Mouse (Mus musculus) intestine, postnatal 0 days (tissue): ENCODE measurements around the gene Ak8. TPM values are rescaled to one million over a fixed set of nuclear protein-coding genes. Genes with fewer than 3 reads are reported as not detected.
A peak's percentile ranks its signal among the peaks of the same experiment; 100 is the strongest.

ENCODE experiments used
- ATAC-seq: fragments of 200-750 bp; cut with Nextera tagmentation; 2 replicates; pipeline ENCODE4 v1.8.0; 2017; ENCODE audit warnings: mild to moderate bottlenecking, moderate TSS enrichment, moderate library complexity
- H3K27ac ChIP-seq: fragments of 300-500 bp; sonication (generic); 2 replicates; pipeline ENCODE4 v1.5.1; 2014; ENCODE audit warnings: mild to moderate bottlenecking, low read depth, low read length, moderate library complexity
- H3K27me3 ChIP-seq: fragments of 300-500 bp; sonication (generic); replicated peaks from 2 replicates; pipeline ENCODE4 v1.6.1; 2014; ENCODE audit warnings: low read length, mixed read lengths; ENCODE audit not compliant: control insufficient read depth, insufficient read depth
- H3K36me3 ChIP-seq: fragments of 300-500 bp; sonication (generic); 2 replicates; pipeline ENCODE4 v1.6.1; 2014; ENCODE audit warnings: mild to moderate bottlenecking, moderate library complexity; ENCODE audit not compliant: control insufficient read depth, insufficient read depth
- H3K4me1 ChIP-seq: fragments of 300-500 bp; sonication (generic); replicated peaks from 2 replicates; pipeline ENCODE4 v1.6.1; 2014; ENCODE audit warnings: antibody characterized with exemption, low read length, mixed read lengths; ENCODE audit not compliant: control insufficient read depth, insufficient read depth
- H3K4me2 ChIP-seq: fragments of 300-500 bp; sonication (generic); replicated peaks from 2 replicates; pipeline ENCODE4 v1.6.1; 2014; ENCODE audit warnings: low read depth, mild to moderate bottlenecking, moderate library complexity
- H3K4me3 ChIP-seq: fragments of 300-500 bp; sonication (generic); 2 replicates; pipeline ENCODE4 v1.5.1; 2014; ENCODE audit warnings: low read depth, low read length
- H3K9ac ChIP-seq: fragments of 300-500 bp; sonication (generic); 2 replicates; pipeline ENCODE4 v1.6.1; 2014; ENCODE audit warnings: mild to moderate bottlenecking, low read depth, low read length
- H3K9me3 ChIP-seq: fragments of 300-500 bp; sonication (generic); 2 replicates; pipeline ENCODE4 v1.6.1; 2016; ENCODE audit warnings: mixed run types; ENCODE audit not compliant: control insufficient read depth
- CTCF ChIP-seq: sonication (generic); IDR thresholded peaks from 2 replicates; pipeline ENCODE4 v1.5.1; 2016; ENCODE audit warnings: low read depth, mild to moderate bottlenecking, control low read depth, antibody characterized with exemption, moderate library complexity
- WGBS: fragments of 180-500 bp; shearing (Covaris S2); extraction: QIAGEN DNeasy Blood & Tissue Kit; methylation state at CpG from one replicate; pipeline ENCODE4 v1.1.7; 2014; 5-methylcytosine and 5-hydroxymethylcytosine counted together
- polyA plus RNA-seq: library from polyadenylated mRNA; unstranded; fragments of >200 nt; fragmentation: Nextera tagmentation; extraction: Ambion mirVana; gene quantifications from 2 replicates; pipeline ENCODE4 v1.2.1, GENCODE M21; 2015

Ak8 gene
- polyA plus RNA-seq, 1 experiment from 2014 or later = not detected

GRCm38 (mm10) chr2:28665818-28666217, 34.1 kb upstream of the Ak8 start:
- Histone ChIP-seq H3K27ac (no peak overlapping the region), H3K36me3 (peaks cover 73% of the 10 kb centered on the region), H3K4me2 (no peak overlapping the region), H3K27me3 (no peaks in the 10 kb centered on the region), H3K9ac (no peak overlapping the region), H3K4me1 (no peaks in the 10 kb centered on the region), H3K4me3 (no peak overlapping the region), H3K9me3 (no peaks in the 10 kb centered on the region)
- TF ChIP-seq CTCF = no peak
- no peak for ATAC-seq
- WGBS = 71% methylated on average over 3 of the region's 3 CpGs

GRCm38 (mm10) chr2:28671438-28671837, 28.5 kb upstream of the Ak8 start:
- 84% methylated on average over 2 of the region's 2 CpGs for WGBS
- H3K4me1 ChIP-seq = no peaks in the 10 kb centered on the region
- H3K4me3 ChIP-seq = no peak overlapping the region
- ATAC-seq = no peak
- no peaks in the 10 kb centered on the region for H3K9me3 ChIP-seq
- H3K27ac ChIP-seq = no peak overlapping the region
- peaks cover 80% of the 10 kb centered on the region for H3K36me3 ChIP-seq
- H3K4me2 ChIP-seq = no peak overlapping the region
- TF ChIP-seq CTCF = no peak
- H3K9ac ChIP-seq = no peak overlapping the region
- no peaks in the 10 kb centered on the region for H3K27me3 ChIP-seq

DNA sequence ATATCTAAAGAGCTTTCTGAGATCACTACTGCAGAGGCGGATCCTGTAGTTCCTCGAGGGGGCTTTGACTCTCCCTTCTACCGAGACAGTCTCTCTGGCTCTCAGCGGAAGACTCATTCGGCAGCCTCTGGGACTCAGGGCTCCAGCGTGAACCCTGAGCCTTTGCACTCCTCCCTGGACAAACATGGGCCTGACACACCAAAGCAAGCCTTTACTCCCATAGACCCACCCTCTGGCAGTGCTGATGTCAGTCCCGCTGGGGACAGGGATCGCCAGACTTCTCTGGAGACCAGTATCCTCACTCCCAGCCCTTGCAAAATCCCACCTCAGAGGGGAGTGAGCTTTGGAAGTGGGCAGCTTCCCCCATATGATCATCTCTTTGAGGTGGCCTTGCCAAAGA, 24.0 kb upstream of the Ak8 start:
- ATAC-seq = 0 out of 2 replicates have a peak, but pooled peaks have one; percentile 47
- H3K27me3 ChIP-seq = no peaks in the 10 kb centered on the region
- no peak for TF ChIP-seq CTCF
- no peak overlapping the region for H3K9ac ChIP-seq
- H3K4me3 ChIP-seq = no peak overlapping the region
- peaks cover 83% of the 10 kb centered on the region for H3K36me3 ChIP-seq
- no peak overlapping the region for H3K27ac ChIP-seq
- no peak overlapping the region for H3K4me2 ChIP-seq
- 83% methylated on average over 8 of the region's 8 CpGs for WGBS
- no peaks in the 10 kb centered on the region for H3K4me1 ChIP-seq
- H3K9me3 ChIP-seq = no peaks in the 10 kb centered on the region

DNA sequence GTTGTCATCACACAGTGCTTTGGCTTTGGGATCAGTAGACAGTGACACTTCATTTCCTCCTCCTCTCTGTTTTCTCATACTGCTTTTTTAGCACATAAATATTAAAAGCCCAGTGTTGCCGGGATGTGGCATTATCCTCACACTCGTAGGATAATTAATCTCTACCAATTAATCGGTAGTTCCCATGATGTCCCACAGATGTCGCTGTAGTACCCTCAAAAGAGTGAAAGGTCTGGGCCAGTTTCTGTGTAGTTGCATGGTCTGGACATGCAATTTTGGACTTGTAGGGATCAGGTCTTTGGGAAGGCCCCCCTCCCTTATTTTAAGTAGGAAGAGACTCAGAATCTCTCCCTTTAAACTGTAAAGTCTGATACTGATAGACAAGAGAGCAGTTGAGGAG, 19.3 kb upstream of the Ak8 start:
- 35% methylated on average over 4 of the region's 4 CpGs for WGBS
- no peak overlapping the region for H3K9ac ChIP-seq
- H3K4me1 ChIP-seq = no peaks in the 10 kb centered on the region
- no peak for ATAC-seq
- H3K27ac ChIP-seq = no peak overlapping the region
- H3K9me3 ChIP-seq = no peaks in the 10 kb centered on the region
- no peaks in the 10 kb centered on the region for H3K27me3 ChIP-seq
- H3K4me2 ChIP-seq = no peak overlapping the region
- H3K4me3 ChIP-seq = no peak overlapping the region
- peaks cover 90% of the 10 kb centered on the region for H3K36me3 ChIP-seq
- TF ChIP-seq CTCF = peak; percentile 67

DNA sequence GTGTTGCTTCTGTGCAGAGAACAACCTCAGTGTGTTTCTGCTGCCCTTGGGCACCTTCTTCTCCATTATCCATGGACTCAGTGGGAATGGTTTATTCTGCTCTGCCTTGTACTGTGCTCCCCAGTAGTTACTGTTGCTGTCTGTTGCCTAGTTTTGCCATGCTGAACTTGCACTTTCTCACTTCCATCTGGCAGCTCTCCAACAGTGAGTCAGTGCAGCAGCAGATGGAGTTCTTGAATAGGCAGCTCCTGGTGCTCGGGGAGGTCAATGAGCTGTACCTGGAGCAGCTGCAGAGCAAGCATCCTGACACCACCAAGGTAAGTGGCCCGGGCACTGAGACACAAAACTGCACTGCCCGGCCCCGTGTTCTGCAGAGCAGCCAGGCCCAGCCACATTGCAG, 18.2 kb upstream of the Ak8 start:
- Histone ChIP-seq H3K9me3 (no peaks in the 10 kb centered on the region), H3K4me1 (no peaks in the 10 kb centered on the region), H3K4me2 (no peak overlapping the region), H3K36me3 (peaks cover 91% of the 10 kb centered on the region), H3K4me3 (no peak overlapping the region), H3K9ac (no peak overlapping the region), H3K27me3 (no peaks in the 10 kb centered on the region), H3K27ac (no peak overlapping the region; the same call in 1 of the 2 replicates)
- no peak for ATAC-seq
- TF ChIP-seq CTCF = no peak
- WGBS = 80% methylated on average over 4 of the region's 4 CpGs

- Histone ChIP-seq H3K9me3 (no peaks in the 10 kb centered on the region), H3K4me3 (no peak overlapping the region), H3K9ac (no peak overlapping the region), H3K27ac (no peak overlapping the region), H3K27me3 (no peaks in the 10 kb centered on the region), H3K36me3 (peaks cover 75% of the 10 kb centered on the region), H3K4me2 (no peak overlapping the region), H3K4me1 (no peaks in the 10 kb centered on the region)
- no peak for ATAC-seq
- 81% methylated on average over 7 of the region's 7 CpGs for WGBS
- TF ChIP-seq CTCF = no peak
These were observed 14.1 kb upstream of the Ak8 start for GRCm38 (mm10) chr2:28685895-28686294.

GRCm38 (mm10) chr2:28688431-28688830, 11.5 kb upstream of the Ak8 start:
- Histone ChIP-seq H3K9me3 (no peaks in the 10 kb centered on the region), H3K4me1 (no peaks in the 10 kb centered on the region), H3K4me2 (no peak overlapping the region), H3K9ac (no peak overlapping the region), H3K27me3 (no peaks in the 10 kb centered on the region), H3K27ac (no peak overlapping the region), H3K4me3 (no peak overlapping the region), H3K36me3 (peaks cover 50% of the 10 kb centered on the region)
- 53% methylated on average over 3 of the region's 3 CpGs for WGBS
- no peak for ATAC-seq
- peak; percentile 78 for TF ChIP-seq CTCF
